Mouse (Mus musculus) thymus, postnatal 10 days (tissue): ENCODE data around the gene Rptor.

Source experiments
- DNase-seq, 2 experiments: peaks; one replicate each; pipeline ENCODE4 v3.0.0; 2021; ENCODE audit warnings: low spot score in 2 of 2

Rptor gene

GRCm38 (mm10) chr11:119783653-119784052 lies 180.9 kb downstream of the Rptor start:
- DNase-seq = no peak

GRCm38 (mm10) chr11:119784672-119785341 lies 182.1 kb downstream of the Rptor start:
- DNase-seq = no peak

GRCm38 (mm10) chr11:119785661-119786384 lies 183.1 kb downstream of the Rptor start:
- DNase-seq = no peak

- DNase-seq = no peak
These were observed 183.7 kb downstream of the Rptor start for GRCm38 (mm10) chr11:119786385-119786880.

GRCm38 (mm10) chr11:119788488-119788887 lies 185.8 kb downstream of the Rptor start:
- no peak for DNase-seq

GRCm38 (mm10) chr11:119788919-119789713 lies 186.4 kb downstream of the Rptor start:
- DNase-seq = no peak

- DNase-seq = no peak
These were observed 189.3 kb downstream of the Rptor start for GRCm38 (mm10) chr11:119791923-119792564.

- DNase-seq = no peak
These were observed 190.7 kb downstream of the Rptor start for GRCm38 (mm10) chr11:119793378-119793777.

- no peak for DNase-seq
These were observed 191.3 kb downstream of the Rptor start for GRCm38 (mm10) chr11:119794020-119794419.

GRCm38 (mm10) chr11:119794671-119795070 lies 192.0 kb downstream of the Rptor start:
- DNase-seq = no peak

- DNase-seq = peak; percentile 11 to 25
These were observed 193.7 kb downstream of the Rptor start for GRCm38 (mm10) chr11:119796406-119796805.

- DNase-seq = no peak
These were observed 194.1 kb downstream of the Rptor start for GRCm38 (mm10) chr11:119796846-119797245.

- DNase-seq = no peak
These were observed 196.8 kb downstream of the Rptor start for GRCm38 (mm10) chr11:119799536-119799935.

GRCm38 (mm10) chr11:119801855-119802254 lies 199.2 kb downstream of the Rptor start:
- DNase-seq = peak; percentile 72 to 75

- DNase-seq = no peak
These were observed 200.2 kb downstream of the Rptor start for GRCm38 (mm10) chr11:119802947-119803346.

GRCm38 (mm10) chr11:119804392-119804791 lies 201.7 kb downstream of the Rptor start:
- no peak for DNase-seq

- DNase-seq = no peak
These were observed 202.5 kb downstream of the Rptor start for GRCm38 (mm10) chr11:119805112-119805750.

GRCm38 (mm10) chr11:119806539-119806938 lies 203.8 kb downstream of the Rptor start:
- DNase-seq = no peak

- DNase-seq = no peak
These were observed 204.8 kb downstream of the Rptor start for GRCm38 (mm10) chr11:119807431-119808031.

GRCm38 (mm10) chr11:119808647-119809280 lies 206.1 kb downstream of the Rptor start:
- no peak for DNase-seq
